Mouse (Mus musculus) MEL (cell line): ENCODE results near the gene H2al1m. TPM values are rescaled to one million over a fixed set of nuclear protein-coding genes. Genes with fewer than 3 reads are reported as not detected.
"Not testable (repeated sequence)": the region's sequence is repeated elsewhere in the genome, so short reads cannot be mapped to it uniquely, and the experiment has no call there.

ENCODE experiments used
- DNase-seq: peaks from one replicate; pipeline ENCODE4 v3.0.0; 2011; ENCODE audit warnings: low read depth, low spot score
- H3K27ac ChIP-seq: 2 replicates; pipeline ENCODE4 v1.5.1; 2012; ENCODE audit warnings: low read depth, mild to moderate bottlenecking, control low read depth, low read length, moderate library complexity; ENCODE audit not compliant: control insufficient read depth
- H3K27me3 ChIP-seq, 2 experiments: fragments of 150-350 bp in 1 of 2; sonication (generic) in 1 of 2; 2 replicates each; pipeline ENCODE4 v1.6.1; 2012; ENCODE audit warnings: low read length in 2 of 2, mild to moderate bottlenecking in 2 of 2, improper control_type of control experiment in 1 of 2, moderate library complexity in 1 of 2; ENCODE audit not compliant: insufficient read depth in 2 of 2, control insufficient read depth in 1 of 2
- H3K36me3 ChIP-seq, 2 experiments: 2 replicates each; pipeline ENCODE4 v1.6.1; 2012 to 2014; ENCODE audit warnings: low read length in 2 of 2, improper control_type of control experiment in 1 of 2, inconsistent platforms in 1 of 2, mild to moderate bottlenecking in 1 of 2; ENCODE audit not compliant: insufficient read depth in 2 of 2, control insufficient read depth in 1 of 2
- H3K4me1 ChIP-seq, 2 experiments: fragments of 150-350 bp in 1 of 2; sonication (generic) in 1 of 2; 2 replicates each; pipeline ENCODE4 v1.6.1; 2012; ENCODE audit warnings: low read length in 2 of 2, improper control_type of control experiment in 1 of 2, mild to moderate bottlenecking in 1 of 2; ENCODE audit not compliant: insufficient read depth in 2 of 2, control insufficient read depth in 1 of 2
- H3K4me3 ChIP-seq, 2 experiments: fragments of 150-350 bp in 1 of 2; sonication (generic) in 1 of 2; 2 replicates each; pipeline ENCODE4 v1.5.1; 2012; ENCODE audit warnings: low read depth in 2 of 2, low read length in 2 of 2, mild to moderate bottlenecking in 2 of 2, moderate library complexity in 2 of 2, control low read depth in 1 of 2, improper control_type of control experiment in 1 of 2; ENCODE audit not compliant: control insufficient read depth in 1 of 2, insufficient read depth in 1 of 2
- H3K79me2 ChIP-seq: 2 replicates; pipeline ENCODE4 v1.6.1; 2012; ENCODE audit warnings: mild to moderate bottlenecking, low read length, moderate library complexity; ENCODE audit not compliant: control insufficient read depth, poor library complexity, insufficient read depth
- H3K9ac ChIP-seq: 2 replicates; pipeline ENCODE4 v1.6.1; 2012; ENCODE audit warnings: low read depth, mild to moderate bottlenecking, control low read depth, low read length, moderate library complexity; ENCODE audit not compliant: control insufficient read depth, poor library complexity, severe bottlenecking
- H3K9me3 ChIP-seq: fragments of 150-350 bp; sonication (generic); replicated peaks from 2 replicates; pipeline ENCODE4 v1.6.1; 2012; ENCODE audit warnings: mild to moderate bottlenecking, low read length, improper control_type of control experiment, moderate library complexity; ENCODE audit not compliant: insufficient read depth
- BHLHE40 ChIP-seq: IDR thresholded peaks from 2 replicates; pipeline ENCODE4 v1.6.1; 2012; ENCODE audit warnings: low read depth, mild to moderate bottlenecking, inconsistent platforms, low read length, improper control_type of control experiment, borderline replicate concordance
- CHD1 ChIP-seq: IDR thresholded peaks from 2 replicates; pipeline ENCODE4 v1.6.1; 2012; ENCODE audit warnings: low read depth, mild to moderate bottlenecking, inconsistent platforms, low read length, improper control_type of control experiment
- CTCF ChIP-seq, 3 experiments: IDR thresholded peaks in 2 of 3; conservative IDR thresholded peaks in 1 of 3; 2 replicates each; pipeline ENCODE4 v1.5.1; 2011 to 2012; ENCODE audit warnings: low read length in 3 of 3, low read depth in 2 of 3, mild to moderate bottlenecking in 2 of 3, improper control_type of control experiment in 1 of 3, inconsistent platforms in 1 of 3, mixed read lengths in 1 of 3, moderate library complexity in 1 of 3; ENCODE audit not compliant: control insufficient read depth in 1 of 3, insufficient read depth in 1 of 3, poor library complexity in 1 of 3, severe bottlenecking in 1 of 3
- E2F4 ChIP-seq: IDR thresholded peaks from 2 replicates; pipeline ENCODE4 v1.6.1; 2011; ENCODE audit warnings: low read depth, low read length, improper control_type of control experiment, borderline replicate concordance
- EP300 ChIP-seq, 2 experiments: IDR thresholded peaks; 2 replicates each; pipeline ENCODE4 v1.6.1; 2011; ENCODE audit warnings: improper control_type of control experiment in 2 of 2, low read length in 2 of 2, low read depth in 1 of 2, mild to moderate bottlenecking in 1 of 2
- ETS1 ChIP-seq: IDR thresholded peaks from 2 replicates; pipeline ENCODE4 v1.6.1; 2012; ENCODE audit warnings: low read depth, mild to moderate bottlenecking, inconsistent platforms, low read length, improper control_type of control experiment, moderate library complexity
- GABPA ChIP-seq: IDR thresholded peaks from 2 replicates; pipeline ENCODE4 v1.6.1; 2012; ENCODE audit warnings: low read depth, mild to moderate bottlenecking, inconsistent platforms, low read length, improper control_type of control experiment, moderate library complexity
- GATA1 ChIP-seq: IDR thresholded peaks from 2 replicates; pipeline ENCODE4 v1.6.1; 2011; ENCODE audit warnings: low read depth, low read length, improper control_type of control experiment
- MAX ChIP-seq: IDR thresholded peaks from 2 replicates; pipeline ENCODE4 v1.6.1; 2011; ENCODE audit warnings: low read length, improper control_type of control experiment
- MAZ ChIP-seq: IDR thresholded peaks from 2 replicates; pipeline ENCODE4 v1.6.1; 2012; ENCODE audit warnings: low read depth, mild to moderate bottlenecking, inconsistent platforms, low read length, improper control_type of control experiment
- MYB ChIP-seq: IDR thresholded peaks from 2 replicates; pipeline ENCODE4 v1.6.1; 2011; ENCODE audit warnings: mild to moderate bottlenecking, low read depth, low read length, improper control_type of control experiment
- NELFE ChIP-seq: IDR thresholded peaks from 2 replicates; pipeline ENCODE4 v1.6.1; 2011; ENCODE audit warnings: low read depth, low read length, improper control_type of control experiment
- NRF1 ChIP-seq: IDR thresholded peaks from 2 replicates; pipeline ENCODE4 v1.6.1; 2014; ENCODE audit warnings: low read depth, mild to moderate bottlenecking, inconsistent platforms, low read length, improper control_type of control experiment, moderate library complexity; ENCODE audit not compliant: poor library complexity, insufficient read depth, severe bottlenecking
- POLR2A ChIP-seq, 2 experiments: IDR thresholded peaks; 2 replicates each; pipeline ENCODE4 v1.6.1; 2011 to 2012; ENCODE audit warnings: low read length in 2 of 2, mild to moderate bottlenecking in 2 of 2, control low read depth in 1 of 2, improper control_type of control experiment in 1 of 2, low read depth in 1 of 2, moderate library complexity in 1 of 2; ENCODE audit not compliant: control insufficient read depth in 1 of 2, insufficient read depth in 1 of 2, poor library complexity in 1 of 2
- POLR2AphosphoS2 ChIP-seq: IDR thresholded peaks from 2 replicates; pipeline ENCODE4 v1.6.1; 2011; ENCODE audit warnings: low read length, improper control_type of control experiment
- POLR2AphosphoS5 ChIP-seq: IDR thresholded peaks from 2 replicates; pipeline ENCODE4 v1.6.1; 2012; ENCODE audit warnings: low read depth, borderline replicate concordance, mild to moderate bottlenecking, inconsistent platforms, low read length, moderate library complexity, mixed read lengths
- RAD21 ChIP-seq: IDR thresholded peaks from 2 replicates; pipeline ENCODE4 v1.6.1; 2011; ENCODE audit warnings: mild to moderate bottlenecking, low read depth, low read length, improper control_type of control experiment
- RCOR1 ChIP-seq: IDR thresholded peaks from 2 replicates; pipeline ENCODE4 v1.6.1; 2012; ENCODE audit warnings: low read depth, mild to moderate bottlenecking, inconsistent platforms, low read length, improper control_type of control experiment
- SMC3 ChIP-seq: IDR thresholded peaks from 2 replicates; pipeline ENCODE4 v1.6.1; 2011; ENCODE audit warnings: low read depth, low read length, improper control_type of control experiment
- TAL1 ChIP-seq: IDR thresholded peaks from 2 replicates; pipeline ENCODE4 v1.6.1; 2012; ENCODE audit warnings: mild to moderate bottlenecking, inconsistent platforms, low read length, moderate library complexity, mixed read lengths
- TCF12 ChIP-seq: IDR thresholded peaks from 2 replicates; pipeline ENCODE4 v1.6.1; 2014; ENCODE audit warnings: low read depth, mild to moderate bottlenecking, inconsistent platforms, low read length, improper control_type of control experiment, moderate library complexity
- UBTF ChIP-seq: IDR thresholded peaks from 2 replicates; pipeline ENCODE4 v1.6.1; 2012; ENCODE audit warnings: low read depth, mild to moderate bottlenecking, inconsistent platforms, low read length, improper control_type of control experiment, moderate library complexity, borderline replicate concordance; ENCODE audit not compliant: insufficient read depth
- USF2 ChIP-seq, 2 experiments: IDR thresholded peaks; 2 replicates each; pipeline ENCODE4 v1.6.1; 2011 to 2012; ENCODE audit warnings: improper control_type of control experiment in 2 of 2, low read length in 2 of 2, borderline replicate concordance in 1 of 2, inconsistent platforms in 1 of 2, low read depth in 1 of 2, mild to moderate bottlenecking in 1 of 2; ENCODE audit not compliant: insufficient read depth in 1 of 2
- ZC3H11A ChIP-seq: IDR thresholded peaks from 2 replicates; pipeline ENCODE4 v1.6.1; 2012; ENCODE audit warnings: low read depth, mild to moderate bottlenecking, inconsistent platforms, low read length, improper control_type of control experiment
- ZKSCAN1 ChIP-seq: IDR thresholded peaks from 2 replicates; pipeline ENCODE4 v1.6.1; 2012; ENCODE audit warnings: low read depth, mild to moderate bottlenecking, inconsistent platforms, low read length, improper control_type of control experiment, moderate library complexity
- ZNF384 ChIP-seq: IDR thresholded peaks from 2 replicates; pipeline ENCODE4 v1.6.1; 2012; ENCODE audit warnings: low read depth, mild to moderate bottlenecking, inconsistent platforms, low read length, improper control_type of control experiment
- polyA plus RNA-seq, 2 experiments: library from polyadenylated mRNA; stranded (reverse) in 1 of 2; unstranded in 1 of 2; fragments of >175 nt in 1 of 2; fragments of >200 nt in 1 of 2; gene quantifications; 2 replicates each; pipeline versions ENCODE4 v1.2.1 to v1.2.4; 2012; ENCODE audit warnings: low replicate concordance in 2 of 2, low read depth in 1 of 2; ENCODE audit not compliant: insufficient read length in 2 of 2, insufficient read depth in 1 of 2, missing spikeins in 1 of 2
- total RNA-seq: library from RNA; depleted of rRNA; stranded (reverse); fragments of 300-350 nt; gene quantifications from 2 replicates; pipeline ENCODE4 v1.2.3, GENCODE M21; 2012; rRNA removed

Gene H2al1m
- total RNA-seq, result 0.85 and 1.1 TPM in 2 replicates
- polyA plus RNA-seq, result 1 to 10 TPM in 1 of 2 experiments, not detected in 1; 3.5 TPM

DNA sequence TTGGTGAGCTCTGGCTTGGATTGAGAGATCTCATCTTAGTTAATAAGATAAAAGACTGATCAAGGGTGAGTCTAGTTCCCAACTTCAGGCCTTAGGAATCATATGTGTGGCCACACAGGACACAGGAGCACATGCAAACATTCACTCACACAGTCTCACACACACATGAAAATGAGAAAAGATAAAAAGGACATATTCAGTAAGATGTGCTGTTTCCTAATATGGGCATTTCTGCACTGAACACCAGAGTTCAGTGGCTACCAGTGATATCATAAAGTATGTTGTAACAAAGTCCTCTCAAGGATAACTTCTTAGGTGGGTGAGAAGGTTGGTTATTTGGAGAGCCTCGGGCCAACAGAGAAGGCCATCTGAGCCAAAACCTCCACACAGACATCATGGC, at the start of gene H2al1m:
Gene H2al1m (plus strand): TSS at position 301 of the 400 bp plus-strand sequence.
- not testable (repeated sequence) for H3K4me1 ChIP-seq, H3K79me2 ChIP-seq, H3K9me3 ChIP-seq, H3K4me3 ChIP-seq, H3K27me3 ChIP-seq, DNase-seq, H3K9ac ChIP-seq, H3K27ac ChIP-seq
- peaks cover 0 to 10% of the 10 kb centered on the region in 2 experiments for H3K36me3 ChIP-seq

DNA sequence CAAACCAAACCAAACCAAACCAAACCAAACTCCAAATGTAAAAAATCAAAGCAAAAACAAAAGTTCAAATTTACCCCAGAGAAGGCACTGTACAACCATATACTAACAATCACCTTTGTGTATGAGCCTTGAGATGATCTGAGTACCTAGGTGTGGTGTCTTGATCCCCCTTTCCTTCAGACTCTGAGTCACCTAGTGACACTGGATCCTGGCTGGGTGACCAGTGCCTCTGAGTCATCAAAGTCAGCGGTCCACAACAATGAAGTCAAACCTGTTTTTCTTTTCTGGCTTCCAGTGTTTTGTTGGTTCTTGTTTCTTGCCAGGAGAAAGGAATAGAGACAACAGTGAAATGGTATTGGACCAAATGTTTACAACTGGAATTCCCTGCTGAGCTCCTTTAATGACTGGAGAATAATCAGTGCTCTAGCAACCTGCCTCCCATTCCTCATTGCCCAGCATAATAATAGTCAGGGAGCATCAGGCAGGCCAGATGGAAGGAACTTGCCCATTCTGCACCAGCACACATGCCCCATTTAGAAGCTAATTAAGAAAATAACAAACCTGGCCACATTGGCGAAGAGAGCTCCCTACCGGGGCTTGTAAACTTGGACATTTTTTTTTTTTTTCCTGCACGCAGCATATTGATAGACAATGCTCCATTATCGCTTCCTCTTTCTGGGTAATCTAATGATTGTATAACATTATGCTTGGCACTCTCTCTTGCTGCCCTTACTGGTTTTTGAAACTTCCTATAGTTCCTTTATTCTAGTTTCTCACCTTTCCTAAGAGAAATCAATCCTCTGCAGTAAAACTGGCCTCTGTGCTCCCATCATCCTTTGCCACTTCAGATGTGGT, 42.6 kb upstream of the H2al1m start:
- Histone ChIP-seq H3K9ac (no peak overlapping the region), H3K9me3 (no peaks in the 10 kb centered on the region)
- no peak for TF ChIP-seq NELFE
- no peak for TF ChIP-seq TCF12
- no peak for TF ChIP-seq NRF1
- TF ChIP-seq RCOR1, result peak; percentile 8; the same call in 1 of the 2 replicates
- no peak for TF ChIP-seq MYB
- 0 out of 2 replicates have a peak, but pooled peaks have one; percentile 15 for TF ChIP-seq GATA1
- no peak for TF ChIP-seq USF2 (IDR thresholded peaks at IDR 0.05; ENCODE audit: borderline replicate concordance in 1 of 2, insufficient read depth in 1 of 2, low read depth in 1 of 2, low read length in 2 of 2)
- TF ChIP-seq MAX, result no peak
- no peak for TF ChIP-seq SMC3
- TF ChIP-seq ETS1, result 0 out of 2 replicates have a peak, but pooled peaks have one; percentile 17
- TF ChIP-seq ZC3H11A, result no peak
- no peak for TF ChIP-seq UBTF
- peak; percentile 48 to 59; a peak in 3 of 4 replicates for TF ChIP-seq EP300 (IDR thresholded peaks at IDR 0.05; ENCODE audit: low read depth in 1 of 2, low read length in 2 of 2)
- TF ChIP-seq CTCF (IDR thresholded peaks at IDR 0.05 in 2 of 3, conservative IDR thresholded peaks at IDR 0.05 in 1 of 3; ENCODE audit: control insufficient read depth in 1 of 3, insufficient read depth in 1 of 3, low read depth in 2 of 3, low read length in 3 of 3, poor library complexity in 1 of 3, severe bottlenecking in 1 of 3), result no peak
- TF ChIP-seq E2F4, result no peak
- TF ChIP-seq TAL1, result no peak
- peak; percentile 89 for TF ChIP-seq ZNF384
- TF ChIP-seq RAD21, result no peak
- TF ChIP-seq POLR2A (IDR thresholded peaks at IDR 0.05; ENCODE audit: control insufficient read depth in 1 of 2, insufficient read depth in 1 of 2, low read depth in 1 of 2, low read length in 2 of 2, poor library complexity in 1 of 2), result no peak
- TF ChIP-seq MAZ, result no peak
- TF ChIP-seq POLR2AphosphoS5, result no peak
- no peak for TF ChIP-seq CHD1
- TF ChIP-seq ZKSCAN1, result no peak
- TF ChIP-seq POLR2AphosphoS2, result no peak
- TF ChIP-seq BHLHE40, result no peak
- no peak for TF ChIP-seq GABPA

More for the DNA sequence above, 42.6 kb upstream of the H2al1m start:
- peaks cover 30 to 31% of the 10 kb centered on the region in 2 experiments for H3K4me1 ChIP-seq
- H3K36me3 ChIP-seq, result peaks cover 0 to 37% of the 10 kb centered on the region in 2 experiments; a peak in 2 of 4 replicates
- H3K27me3 ChIP-seq, result no peaks in the 10 kb centered on the region
- no peaks in the 10 kb centered on the region for H3K79me2 ChIP-seq
- H3K4me3 ChIP-seq, result no peak overlapping the region
- H3K27ac ChIP-seq, result no peak overlapping the region
- no peak for DNase-seq
